Mouse (Mus musculus) thymus, postnatal 0 days (tissue): ENCODE measurements around the gene Gm21725. TPM values are rescaled to one million over a fixed set of nuclear protein-coding genes. Genes with fewer than 3 reads are reported as not detected.
"Not testable (repeated sequence)": the region's sequence is repeated elsewhere in the genome, so short reads cannot be mapped to it uniquely, and the experiment has no call there.

Experiments used
- DNase-seq: peaks from one replicate; pipeline ENCODE4 v3.0.0-alpha.2; 2015; ENCODE audit warnings: low spot score
- polyA plus RNA-seq: library from polyadenylated mRNA; unstranded; fragments of >200 nt; fragmentation: Nextera tagmentation; extraction: Ambion mirVana; gene quantifications from 2 replicates; pipeline ENCODE4 v1.2.1, GENCODE M21; 2015

Gene Gm21725
- polyA plus RNA-seq: not detected in 2 replicates

DNA sequence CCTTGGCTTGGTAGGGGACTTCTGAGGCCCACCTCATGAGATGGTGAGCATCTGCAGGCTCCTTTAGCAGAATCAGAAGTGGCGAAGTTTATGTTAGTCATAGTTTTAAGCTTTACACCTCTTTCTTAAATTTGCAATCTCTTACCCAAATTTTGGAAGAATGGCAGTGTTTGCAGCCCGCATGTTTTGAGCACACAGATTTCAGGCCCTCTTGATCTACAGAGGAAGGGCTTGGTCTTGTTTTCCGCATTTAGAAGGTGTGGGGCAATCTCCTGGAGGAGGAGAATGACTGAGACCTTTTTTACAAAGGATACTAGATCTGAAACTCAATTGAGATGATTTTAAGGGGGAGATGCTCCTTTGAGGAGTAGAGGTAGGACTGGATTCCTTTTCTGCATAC lies at the start of gene Gm21725:
TSS of gene Gm21725 (minus strand) at position 101 of the 400 bp plus-strand sequence.
- not testable (repeated sequence) for DNase-seq

Other genes starting within 250 kb of the Gm21725 start
- not detected in 2 replicates for gene Gm21891, start 215.6 kb downstream of the Gm21725 start, polyA plus RNA-seq
- not detected in 2 replicates for gene Gm21425, start 187.1 kb downstream of the Gm21725 start, polyA plus RNA-seq
- not detected in 2 replicates for gene Gm21828, start 125.1 kb downstream of the Gm21725 start, polyA plus RNA-seq
- gene Gm21440, start 96.7 kb downstream of the Gm21725 start, polyA plus RNA-seq: not detected in 2 replicates
- gene Gm21454, start 96.6 kb downstream of the Gm21725 start, polyA plus RNA-seq: not detected in 2 replicates
- gene Gm21866, start 116.5 kb upstream of the Gm21725 start, polyA plus RNA-seq: not detected in 2 replicates
- gene Gm20773, start 145.0 kb upstream of the Gm21725 start, polyA plus RNA-seq: not detected in 2 replicates